Mouse (Mus musculus) embryonic fibroblast, embryonic 13.5 days (primary cell): Measurements from ENCODE around the gene Tex44.

Experiments
- CTCF ChIP-seq: IDR thresholded peaks from 2 replicates; pipeline ENCODE4 v1.5.1; 2011; ENCODE audit warnings: mild to moderate bottlenecking, control low read depth, low read length, moderate library complexity, borderline replicate concordance; ENCODE audit not compliant: insufficient read depth
- POLR2A ChIP-seq: IDR thresholded peaks from 2 replicates; pipeline ENCODE4 v1.6.1; 2011; ENCODE audit warnings: low read depth, mild to moderate bottlenecking, control low read depth, low read length, moderate library complexity

DNA sequence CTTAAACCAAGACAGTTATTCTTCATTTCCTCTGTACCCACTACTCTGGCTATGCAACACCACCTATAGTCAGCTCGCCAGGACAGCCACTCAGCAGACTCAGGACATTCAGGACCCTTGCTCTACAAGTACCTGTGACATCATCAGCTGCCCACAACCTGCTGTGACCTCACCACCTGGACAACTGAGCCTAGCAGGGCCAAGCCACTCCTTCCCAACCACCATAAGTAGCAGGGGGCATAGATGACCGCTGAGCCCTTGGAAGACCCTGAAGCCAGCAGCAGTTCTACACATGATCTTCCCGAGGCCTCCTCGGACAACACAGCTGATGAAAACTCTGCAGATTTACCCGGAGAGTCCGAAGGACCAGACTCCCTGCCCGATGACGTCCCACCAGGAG, at the start of gene Tex44, which contains the start of gene Nmur1:
- TF ChIP-seq CTCF, result no peak
- no peak for TF ChIP-seq POLR2A
